Mouse (Mus musculus): ENCODE results near the gene Amz2. TPM values are rescaled to one million over a fixed set of nuclear protein-coding genes. Genes with fewer than 3 reads are reported as not detected.
A peak's percentile ranks its signal among the peaks of the same experiment; 100 is the strongest.

Gene Amz2
- polyA plus RNA-seq, 1 experiment from 2014 or later = 48.7 TPM

DNA sequence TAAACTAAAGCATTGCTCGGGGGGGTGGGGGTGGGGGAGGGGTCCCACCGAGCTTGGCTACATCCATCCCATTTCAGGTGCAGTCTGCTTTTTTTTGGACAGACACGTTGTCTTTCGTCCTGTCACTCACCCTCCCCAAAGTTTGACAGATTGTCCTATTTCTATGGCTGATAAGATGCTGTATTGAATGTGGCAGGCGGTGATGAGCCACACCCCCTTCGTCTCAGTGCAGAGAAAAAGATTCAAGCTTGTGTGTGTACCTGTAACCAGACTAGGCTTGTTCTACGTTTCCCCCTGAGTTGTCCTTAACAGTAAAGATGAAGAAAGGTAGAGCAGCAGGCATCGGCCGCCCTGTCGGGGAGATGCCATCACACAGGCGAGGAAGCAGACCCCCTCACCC, 25.4 kb downstream of the Amz2 start:
- Histone ChIP-seq H3K36me3 (peaks cover 10% of the 10 kb centered on the region; the same call in 1 of the 2 replicates), H3K27me3 (replicated peaks) (no peaks in the 10 kb centered on the region), H3K4me1 (no peaks in the 10 kb centered on the region), H3K4me3 (no peak overlapping the region), H3K4me2 (replicated peaks) (no peak overlapping the region), H3K27ac (no peak overlapping the region), H3K9me3 (no peaks in the 10 kb centered on the region), H3K9ac (no peak overlapping the region)
- ATAC-seq (ENCODE audit: low FRiP score, low read depth) = no peak
- WGBS = 87% methylated on average over 11 of the region's 11 CpGs

GRCm38 (mm10) chr11:109456261-109456660, 30.5 kb downstream of the Amz2 start:
- Histone ChIP-seq H3K9ac (no peak overlapping the region), H3K9me3 (no peaks in the 10 kb centered on the region), H3K4me1 (no peaks in the 10 kb centered on the region), H3K27ac (no peak overlapping the region), H3K36me3 (peaks cover 16% of the 10 kb centered on the region; the same call in 1 of the 2 replicates), H3K4me3 (no peak overlapping the region), H3K4me2 (replicated peaks) (no peak overlapping the region), H3K27me3 (replicated peaks) (no peaks in the 10 kb centered on the region)
- no peak for ATAC-seq (ENCODE audit: low FRiP score, low read depth)
- WGBS = 93% methylated on average over 5 of the region's 5 CpGs

- Histone ChIP-seq H3K9ac (no peak overlapping the region), H3K9me3 (no peaks in the 10 kb centered on the region), H3K4me1 (no peaks in the 10 kb centered on the region), H3K27me3 (replicated peaks) (no peaks in the 10 kb centered on the region), H3K27ac (no peak overlapping the region), H3K4me2 (replicated peaks) (no peak overlapping the region), H3K4me3 (no peak overlapping the region), H3K36me3 (peaks cover 27% of the 10 kb centered on the region; the same call in 1 of the 2 replicates)
- no peak for ATAC-seq (ENCODE audit: low FRiP score, low read depth)
- 95% methylated on average over 11 of the region's 11 CpGs for whole genome bisulfite sequencing
Measured at GRCm38 (mm10) chr11:109458165-109458564, 32.4 kb downstream of the Amz2 start.

- Histone ChIP-seq H3K36me3 (peaks cover 17% of the 10 kb centered on the region; the same call in 1 of the 2 replicates), H3K4me3 (no peak overlapping the region), H3K9ac (no peak overlapping the region), H3K4me2 (replicated peaks) (no peak overlapping the region), H3K27ac (no peak overlapping the region), H3K27me3 (replicated peaks) (no peaks in the 10 kb centered on the region), H3K4me1 (no peaks in the 10 kb centered on the region), H3K9me3 (no peaks in the 10 kb centered on the region)
- 82% methylated on average over 5 of the region's 5 CpGs for WGBS
- ATAC-seq (ENCODE audit: low FRiP score, low read depth) = no peak
Measured at GRCm38 (mm10) chr11:109460586-109460985, 34.8 kb downstream of the Amz2 start.

DNA sequence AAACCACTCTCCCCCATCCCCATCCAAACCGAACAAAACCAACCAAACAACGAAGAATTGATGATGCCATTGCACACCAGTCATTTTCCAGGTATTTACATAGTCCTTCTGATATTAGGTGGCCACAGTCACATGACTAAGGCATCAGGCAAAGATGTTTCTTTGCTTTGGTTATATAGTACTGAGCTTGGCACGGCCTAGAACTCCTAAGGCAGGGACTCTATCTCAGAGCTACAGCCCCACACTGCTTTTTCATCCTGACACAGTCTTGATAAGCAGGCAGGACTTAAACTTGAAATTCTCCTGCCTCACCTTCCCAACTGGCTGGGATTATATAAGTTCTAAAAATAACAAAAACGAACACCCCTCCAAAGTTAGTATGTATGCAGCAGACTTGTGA, 39.3 kb downstream of the Amz2 start:
- Histone ChIP-seq H3K36me3 (peaks cover 11% of the 10 kb centered on the region; the same call in 1 of the 2 replicates), H3K4me3 (no peak overlapping the region), H3K4me1 (no peaks in the 10 kb centered on the region), H3K27me3 (replicated peaks) (no peaks in the 10 kb centered on the region), H3K9me3 (no peaks in the 10 kb centered on the region), H3K27ac (no peak overlapping the region), H3K9ac (no peak overlapping the region), H3K4me2 (replicated peaks) (no peak overlapping the region)
- WGBS = 92% methylated on average over 4 of the region's 4 CpGs
- ATAC-seq (ENCODE audit: low FRiP score, low read depth) = no peak

- Histone ChIP-seq H3K4me1 (peaks cover 6% of the 10 kb centered on the region), H3K9me3 (no peaks in the 10 kb centered on the region), H3K36me3 (peaks cover 11% of the 10 kb centered on the region; the same call in 1 of the 2 replicates), H3K4me3 (no peak overlapping the region), H3K27me3 (replicated peaks) (no peaks in the 10 kb centered on the region; the same call in 1 of the 2 replicates), H3K27ac (no peak overlapping the region), H3K4me2 (replicated peaks) (no peak overlapping the region), H3K9ac (no peak overlapping the region)
- ATAC-seq (ENCODE audit: low FRiP score, low read depth) = no peak
- WGBS = 86% methylated on average over 8 of the region's 8 CpGs
Measured at GRCm38 (mm10) chr11:109466987-109467386, 41.2 kb downstream of the Amz2 start.

DNA sequence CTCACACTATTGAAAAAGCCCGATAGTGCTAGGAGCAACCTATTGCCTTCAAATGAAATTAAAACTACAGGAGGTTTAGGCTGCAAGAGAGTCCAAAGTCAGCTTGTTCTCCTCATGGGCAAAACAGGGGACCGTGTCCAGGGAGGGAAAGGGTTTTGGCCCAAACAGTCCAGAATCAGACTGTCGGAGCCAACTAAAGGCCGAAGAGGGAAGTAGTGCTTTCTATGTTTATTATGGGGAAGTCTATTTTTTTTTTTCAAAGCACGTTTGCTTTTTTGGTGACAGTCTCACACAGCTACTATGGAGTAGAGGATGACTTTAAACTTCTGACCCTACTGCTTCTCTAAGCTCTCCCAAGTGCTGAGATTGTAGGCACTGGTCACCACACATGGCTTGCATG, 42.4 kb downstream of the Amz2 start:
- Histone ChIP-seq H3K9ac (no peak overlapping the region), H3K4me2 (replicated peaks) (no peak overlapping the region), H3K27me3 (replicated peaks) (no peaks in the 10 kb centered on the region; the same call in 1 of the 2 replicates), H3K4me1 (peaks cover 10% of the 10 kb centered on the region), H3K9me3 (no peaks in the 10 kb centered on the region), H3K36me3 (no peaks in the 10 kb centered on the region), H3K4me3 (no peak overlapping the region), H3K27ac (no peak overlapping the region)
- no peak for ATAC-seq (ENCODE audit: low FRiP score, low read depth)
- 92% methylated on average over 5 of the region's 5 CpGs for WGBS

- no peak overlapping the region for H3K4me3 ChIP-seq
- peaks cover 14% of the 10 kb centered on the region for H3K4me1 ChIP-seq
- no peaks in the 10 kb centered on the region; the same call in 1 of the 2 replicates for H3K27me3 ChIP-seq (replicated peaks)
- no peak overlapping the region for H3K9ac ChIP-seq
- H3K9me3 ChIP-seq = no peaks in the 10 kb centered on the region
- no peak overlapping the region for H3K27ac ChIP-seq
- ATAC-seq (ENCODE audit: low FRiP score, low read depth) = no peak
- no peaks in the 10 kb centered on the region for H3K36me3 ChIP-seq
- WGBS = 74% methylated on average over 9 of the region's 9 CpGs
- H3K4me2 ChIP-seq (replicated peaks) = no peak overlapping the region
Measured at GRCm38 (mm10) chr11:109470170-109470569, 44.4 kb downstream of the Amz2 start.

GRCm38 (mm10) chr11:109470921-109471861, 45.4 kb downstream of the Amz2 start:
- H3K9me3 ChIP-seq = no peaks in the 10 kb centered on the region
- no peak for ATAC-seq (ENCODE audit: low FRiP score, low read depth)
- WGBS = 36% methylated on average over 15 of the region's 15 CpGs
- H3K4me3 ChIP-seq = no peak overlapping the region
- no peak overlapping the region for H3K9ac ChIP-seq
- H3K27me3 ChIP-seq (replicated peaks) = no peaks in the 10 kb centered on the region; the same call in 1 of the 2 replicates
- H3K4me2 ChIP-seq (replicated peaks) = peak overlapping the region; percentile 93
- peaks cover 17% of the 10 kb centered on the region for H3K4me1 ChIP-seq
- H3K27ac ChIP-seq = no peak overlapping the region
- H3K36me3 ChIP-seq = no peaks in the 10 kb centered on the region

DNA sequence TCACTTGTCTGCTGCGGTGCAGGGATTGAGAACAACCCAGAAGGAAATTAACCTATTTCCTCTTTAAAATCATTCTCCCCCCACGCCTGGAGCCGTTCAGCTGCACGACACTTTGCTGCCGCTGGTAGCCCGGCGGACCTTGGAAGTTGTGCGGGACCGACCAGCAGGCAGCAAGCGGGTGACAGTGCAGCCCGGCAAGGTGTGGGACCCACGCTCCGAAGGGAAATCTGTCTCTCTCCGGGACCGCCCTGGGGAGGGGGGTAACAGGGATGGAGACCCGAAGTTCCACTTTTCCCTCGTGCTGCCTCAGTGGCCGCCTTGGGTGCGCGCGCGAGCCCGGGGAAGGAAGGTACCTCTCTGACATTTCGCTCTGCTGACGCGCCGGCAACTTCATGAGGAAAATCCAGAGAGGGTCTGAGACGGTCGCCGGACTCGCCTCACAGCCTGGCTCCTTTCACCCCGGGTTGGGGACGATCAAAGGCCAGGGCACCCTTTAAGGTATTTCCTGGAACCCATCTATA, 46.5 kb downstream of the Amz2 start:
- Histone ChIP-seq H3K9me3 (no peaks in the 10 kb centered on the region), H3K9ac (peak overlapping the region; percentile 96), H3K36me3 (no peaks in the 10 kb centered on the region), H3K27ac (no peak overlapping the region; the same call in 1 of the 2 replicates), H3K4me1 (peaks cover 24% of the 10 kb centered on the region), H3K4me2 (replicated peaks) (peak overlapping the region; percentile 93), H3K27me3 (replicated peaks) (no peaks in the 10 kb centered on the region; the same call in 1 of the 2 replicates), H3K4me3 (peak overlapping the region; percentile 75)
- ATAC-seq (ENCODE audit: low FRiP score, low read depth) = no peak; the same call in 1 of the 2 replicates
- WGBS = 0% methylated on average over 33 of the region's 33 CpGs

- H3K27ac ChIP-seq = peak overlapping the region; percentile 86
- 0% methylated on average over 12 of the region's 13 CpGs for WGBS
Measured at GRCm38 (mm10) chr11:109472821-109473170, 47.0 kb downstream of the Amz2 start.

More at GRCm38 (mm10) chr11:109472821-109473170, 47.0 kb downstream of the Amz2 start:
- Histone ChIP-seq H3K9ac (peak overlapping the region; percentile 96), H3K4me3 (peak overlapping the region; percentile 75), H3K36me3 (no peaks in the 10 kb centered on the region), H3K4me1 (peaks cover 30% of the 10 kb centered on the region), H3K9me3 (no peaks in the 10 kb centered on the region), H3K4me2 (replicated peaks) (peak overlapping the region; percentile 93), H3K27me3 (replicated peaks) (no peaks in the 10 kb centered on the region; the same call in 1 of the 2 replicates)
- ATAC-seq (ENCODE audit: low FRiP score, low read depth) = no peak

All from neural tube, embryonic 12.5 days (tissue).